Mouse (Mus musculus) kidney, postnatal 25 days (tissue): Measurements from ENCODE around the gene Olfr1062.
"Not testable (repeated sequence)": the region's sequence is repeated elsewhere in the genome, so short reads cannot be mapped to it uniquely, and the experiment has no call there.

Experiments
- DNase-seq, 2 experiments: peaks; one replicate each; pipeline ENCODE4 v3.0.0; 2021; ENCODE audit warnings: mixed read lengths in 2 of 2

Gene Olfr1062

DNA sequence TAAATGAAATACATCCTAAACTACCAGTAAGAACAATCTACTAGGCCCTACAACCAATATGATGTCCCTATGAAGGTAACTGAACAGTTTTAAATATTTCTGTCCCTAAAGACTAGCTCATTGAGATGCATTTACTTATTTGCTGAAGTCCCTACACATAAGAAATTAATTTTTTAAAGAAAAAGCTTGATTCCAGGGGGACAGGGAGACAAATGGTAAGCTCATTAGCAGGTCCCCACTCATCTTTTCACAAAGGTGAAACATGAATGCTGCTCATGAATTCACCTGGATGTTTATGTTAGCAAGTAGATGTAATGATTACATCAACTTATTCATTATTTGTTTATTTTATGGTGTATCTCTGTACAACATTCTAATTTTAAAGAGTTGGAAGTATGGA lies at the start of gene Olfr1062:
Gene Olfr1062 (minus strand): TSS at position 101 of the 400 bp plus-strand sequence.
- DNase-seq: not testable (repeated sequence)

GRCm38 (mm10) chr2:86464442-86465109 lies 38.0 kb upstream of the Olfr1062 start:
- DNase-seq: peak; percentile 36 to 57

DNA sequence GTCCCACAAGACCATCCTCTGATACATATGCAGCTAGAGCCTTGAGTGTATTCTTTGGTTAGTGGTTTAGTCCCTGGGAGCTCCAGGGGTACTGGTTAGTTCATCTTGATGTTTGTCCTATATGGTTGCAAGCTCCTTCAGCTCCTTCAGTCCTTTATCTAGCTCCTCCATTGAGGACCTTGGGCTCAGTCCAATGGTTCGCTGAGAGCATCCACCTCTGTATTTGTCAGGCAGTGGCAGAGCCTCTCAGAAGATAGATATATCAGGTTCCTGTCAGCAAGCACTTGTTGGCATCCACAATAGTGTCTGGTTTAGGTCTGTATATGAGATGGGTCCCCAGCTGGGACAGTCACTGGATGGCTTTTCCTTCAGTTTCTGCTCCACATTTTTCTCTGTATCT lies 33.9 kb upstream of the Olfr1062 start:
- no peak for DNase-seq

GRCm38 (mm10) chr2:86456169-86456568 lies 29.6 kb upstream of the Olfr1062 start, which contains the start of gene Olfr1066:
Olfr1066 (minus strand) TSS chr2:86456269.
- DNase-seq: no peak

DNA sequence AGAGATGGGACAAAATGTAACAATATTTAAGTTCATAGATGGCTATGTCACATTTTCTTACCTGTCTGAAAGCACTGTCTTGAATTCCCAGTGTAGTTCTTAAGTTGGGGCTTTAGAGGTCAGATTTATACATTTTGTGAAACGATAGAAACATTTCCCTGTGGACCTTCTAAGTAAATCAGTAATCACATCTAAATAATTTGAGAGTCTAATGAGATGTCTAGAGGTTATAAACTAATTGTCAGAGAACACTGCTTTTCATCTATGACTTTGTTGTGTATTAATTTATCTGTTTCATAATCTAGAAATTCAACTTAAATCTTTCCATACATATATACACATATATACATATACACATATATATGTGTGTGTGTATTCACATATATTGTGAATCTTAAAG lies 23.9 kb upstream of the Olfr1062 start, which contains the start of gene Olfr1065:
Gene Olfr1065 (minus strand): TSS at position 101 of the 400 bp plus-strand sequence.
- DNase-seq: not testable (repeated sequence)

DNA sequence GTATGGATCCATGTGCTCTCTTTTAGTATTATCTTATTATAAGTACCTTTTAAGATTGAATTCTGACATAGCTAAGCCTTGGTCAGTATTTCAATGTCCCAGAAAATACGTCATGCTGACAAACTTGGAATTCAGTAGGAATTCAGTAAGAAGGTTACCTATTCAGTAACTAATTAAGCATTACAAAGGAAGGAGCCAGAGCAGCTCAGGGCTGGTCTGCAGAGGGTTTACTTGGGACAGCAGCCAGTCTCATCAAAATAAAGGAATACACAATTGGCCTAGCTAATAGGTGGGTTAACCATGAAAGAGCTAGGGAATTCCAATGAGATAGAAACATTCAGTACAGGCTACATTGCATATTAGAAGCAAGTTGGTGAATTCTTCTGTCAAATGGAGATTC lies 15.6 kb upstream of the Olfr1062 start:
- not testable (repeated sequence) for DNase-seq

GRCm38 (mm10) chr2:86428511-86428910 lies 2.0 kb upstream of the Olfr1062 start:
- DNase-seq: not testable (repeated sequence)

DNA sequence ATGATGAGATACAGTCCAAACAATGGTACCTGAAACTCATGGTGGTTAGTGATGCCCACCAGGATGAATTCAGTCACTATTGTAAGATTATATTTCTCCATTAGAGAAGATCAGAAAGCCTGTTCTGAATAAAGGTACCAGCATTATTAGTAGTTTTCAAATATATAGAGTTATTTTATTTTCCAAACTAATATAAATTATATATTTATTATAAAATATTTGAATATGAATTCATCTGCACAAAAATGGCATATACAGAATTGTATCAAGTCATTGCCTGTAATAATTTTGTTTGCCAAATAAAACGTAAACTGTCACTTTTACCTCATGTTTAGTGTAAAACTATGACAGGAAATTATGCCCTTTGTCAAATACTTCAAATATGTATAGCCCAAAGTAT lies 12.6 kb downstream of the Olfr1062 start, which contains the start of gene Olfr1061:
Gene Olfr1061 (minus strand): TSS at position 101 of the 400 bp plus-strand sequence.
- no peak for DNase-seq

- no peak for DNase-seq
Observed at GRCm38 (mm10) chr2:86395114-86395513, 31.4 kb downstream of the Olfr1062 start.

- DNase-seq: not testable (repeated sequence)
Observed at GRCm38 (mm10) chr2:86388461-86388860, 38.1 kb downstream of the Olfr1062 start, which contains the start of gene Olfr1058. Olfr1058 (minus strand) TSS chr2:86388561.

DNA sequence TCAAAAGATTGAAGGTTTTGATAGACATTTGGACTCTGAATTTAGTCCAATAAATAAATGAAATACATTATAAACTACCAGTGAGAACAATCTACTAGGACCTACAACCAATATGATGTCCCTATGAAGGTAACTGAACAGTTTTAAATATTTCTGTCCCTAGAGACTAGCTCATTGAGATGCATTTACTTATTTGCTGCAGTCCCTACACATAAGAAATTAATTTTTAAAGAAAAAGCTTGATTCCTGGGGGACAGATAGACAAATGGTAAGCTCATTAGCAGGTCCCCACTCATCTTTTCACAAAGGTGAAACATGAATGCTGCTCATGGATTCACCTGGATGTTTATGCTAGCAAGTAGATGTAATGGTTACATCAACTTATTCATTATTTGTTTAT lies 48.3 kb downstream of the Olfr1062 start, which contains the start of gene Olfr1057:
Gene Olfr1057 (minus strand): TSS at position 101 of the 400 bp plus-strand sequence.
- DNase-seq: no peak
